Mouse (Mus musculus) CH12.LX (cell line): ENCODE data around the gene Gnb1l. TPM values are rescaled to one million over a fixed set of nuclear protein-coding genes. Genes with fewer than 3 reads are reported as not detected.

Experiments used
- DNase-seq: peaks from one replicate; pipeline ENCODE4 v3.0.0-alpha.2; 2013; ENCODE audit errors: extremely low read depth
- H3K27ac ChIP-seq: 2 replicates; pipeline ENCODE4 v1.5.1; 2012; ENCODE audit warnings: low read depth, mild to moderate bottlenecking, control low read depth, moderate library complexity; ENCODE audit not compliant: insufficient read depth
- H3K27me3 ChIP-seq: replicated peaks from 2 replicates; pipeline ENCODE3; 2012; ENCODE audit warnings: inconsistent platforms
- H3K36me3 ChIP-seq, 2 experiments: replicated peaks in 1 of 2; 2 replicates each; pipeline versions ENCODE3 to v1.6.1; 2012; ENCODE audit warnings: inconsistent platforms in 1 of 2, low read length in 1 of 2, mild to moderate bottlenecking in 1 of 2, mixed read lengths in 1 of 2, moderate library complexity in 1 of 2; ENCODE audit not compliant: control insufficient read depth in 1 of 2, insufficient read depth in 1 of 2
- H3K4me1 ChIP-seq, 2 experiments: 2 replicates each; pipeline ENCODE4 v1.6.1; 2012; ENCODE audit warnings: inconsistent platforms in 1 of 2, moderate library complexity in 1 of 2; ENCODE audit not compliant: insufficient read depth in 2 of 2, control insufficient read depth in 1 of 2
- H3K4me2 ChIP-seq: 2 replicates; pipeline ENCODE4 v1.6.1; 2012; ENCODE audit warnings: low read depth, mild to moderate bottlenecking, control low read depth; ENCODE audit not compliant: poor library complexity, insufficient read depth, severe bottlenecking
- H3K4me3 ChIP-seq, 3 experiments: fragments of 150-350 bp in 1 of 3; sonication (generic) in 1 of 3; replicated peaks in 1 of 3; 2 replicates each; pipeline versions ENCODE3 to v1.5.1; 2011 to 2012; ENCODE audit warnings: low read depth in 2 of 3, low read length in 2 of 3, mild to moderate bottlenecking in 2 of 3, moderate library complexity in 2 of 3, control low read depth in 1 of 3, improper control_type of control experiment in 1 of 3, inconsistent platforms in 1 of 3, mixed read lengths in 1 of 3; ENCODE audit not compliant: poor library complexity in 1 of 3
- H3K79me2 ChIP-seq: replicated peaks from 2 replicates; pipeline ENCODE4 v1.6.1; 2012; ENCODE audit warnings: mild to moderate bottlenecking, moderate library complexity; ENCODE audit not compliant: control insufficient read depth, poor library complexity, insufficient read depth, severe bottlenecking; ENCODE audit errors: extremely low read depth
- H3K9ac ChIP-seq: 2 replicates; pipeline ENCODE4 v1.6.1; 2012; ENCODE audit warnings: low read depth, mild to moderate bottlenecking, control low read depth, moderate library complexity; ENCODE audit not compliant: insufficient read depth
- H3K9me3 ChIP-seq: replicated peaks from 2 replicates; pipeline ENCODE3; 2012; ENCODE audit warnings: low read length, inconsistent platforms, mixed read lengths
- BHLHE40 ChIP-seq: IDR thresholded peaks from 2 replicates; pipeline ENCODE4 v1.6.1; 2011; ENCODE audit warnings: mild to moderate bottlenecking, low read depth, low read length, improper control_type of control experiment
- CTCF ChIP-seq, 2 experiments: IDR thresholded peaks in 1 of 2; conservative IDR thresholded peaks in 1 of 2; 2 replicates each; pipeline ENCODE4 v1.5.1; 2011 to 2012; ENCODE audit warnings: low read depth in 2 of 2, low read length in 2 of 2, improper control_type of control experiment in 1 of 2, inconsistent platforms in 1 of 2, mild to moderate bottlenecking in 1 of 2, moderate library complexity in 1 of 2
- ETS1 ChIP-seq: conservative IDR thresholded peaks from 2 replicates; pipeline ENCODE4 v1.6.1; 2012; ENCODE audit warnings: low read depth, mild to moderate bottlenecking, inconsistent platforms, low read length, improper control_type of control experiment, moderate library complexity
- HCFC1 ChIP-seq: IDR thresholded peaks from 2 replicates; pipeline ENCODE4 v1.6.1; 2012; ENCODE audit warnings: low read depth, mild to moderate bottlenecking, inconsistent platforms, low read length, improper control_type of control experiment
- IRF4 ChIP-seq: IDR thresholded peaks from 2 replicates; pipeline ENCODE4 v1.6.1; 2014; ENCODE audit warnings: low read depth, mild to moderate bottlenecking, inconsistent platforms, low read length, improper control_type of control experiment
- JUN ChIP-seq: IDR thresholded peaks from 2 replicates; pipeline ENCODE4 v1.6.1; 2011; ENCODE audit warnings: low read depth, mild to moderate bottlenecking, low read length, improper control_type of control experiment, moderate library complexity; ENCODE audit not compliant: insufficient read depth
- JUND ChIP-seq: conservative IDR thresholded peaks from 2 replicates; pipeline ENCODE4 v1.6.1; 2011; ENCODE audit warnings: low read depth, low read length, improper control_type of control experiment
- KAT2A ChIP-seq: IDR thresholded peaks from 2 replicates; pipeline ENCODE4 v1.6.1; 2012; ENCODE audit warnings: low read length, improper control_type of control experiment, inconsistent platforms; ENCODE audit not compliant: insufficient replicate concordance
- MAFK ChIP-seq: IDR thresholded peaks from 2 replicates; pipeline ENCODE4 v1.6.1; 2011; ENCODE audit warnings: low read length, improper control_type of control experiment; ENCODE audit not compliant: insufficient replicate concordance
- MAX ChIP-seq: IDR thresholded peaks from 2 replicates; pipeline ENCODE4 v1.6.1; 2011; ENCODE audit warnings: low read length, improper control_type of control experiment
- MXI1 ChIP-seq: IDR thresholded peaks from 2 replicates; pipeline ENCODE4 v1.6.1; 2011; ENCODE audit warnings: mild to moderate bottlenecking, low read depth, low read length, improper control_type of control experiment
- MYC ChIP-seq: IDR thresholded peaks from 2 replicates; pipeline ENCODE4 v1.6.1; 2011; ENCODE audit warnings: low read depth, mild to moderate bottlenecking, improper control_type of control experiment, low read length
- NELFE ChIP-seq: IDR thresholded peaks from 2 replicates; pipeline ENCODE4 v1.6.1; 2011; ENCODE audit warnings: low read depth, low read length, improper control_type of control experiment
- NRF1 ChIP-seq: IDR thresholded peaks from 2 replicates; pipeline ENCODE4 v1.6.1; 2014; ENCODE audit warnings: low read depth, mild to moderate bottlenecking, inconsistent platforms, low read length, improper control_type of control experiment, moderate library complexity
- POLR2A ChIP-seq: IDR thresholded peaks from 2 replicates; pipeline ENCODE4 v1.6.1; 2011; ENCODE audit warnings: low read depth, mild to moderate bottlenecking, improper control_type of control experiment, low read length
- POLR2AphosphoS2 ChIP-seq: IDR thresholded peaks from 2 replicates; pipeline ENCODE4 v1.6.1; 2011; ENCODE audit warnings: low read depth, low read length, improper control_type of control experiment
- RAD21 ChIP-seq: IDR thresholded peaks from 2 replicates; pipeline ENCODE4 v1.6.1; 2011; ENCODE audit warnings: low read depth, mild to moderate bottlenecking, low read length, improper control_type of control experiment, moderate library complexity
- RCOR1 ChIP-seq: conservative IDR thresholded peaks from 2 replicates; pipeline ENCODE4 v1.6.1; 2012; ENCODE audit warnings: low read depth, mild to moderate bottlenecking, inconsistent platforms, low read length, improper control_type of control experiment
- SIN3A ChIP-seq: IDR thresholded peaks from 2 replicates; pipeline ENCODE4 v1.6.1; 2012; ENCODE audit warnings: low read length, improper control_type of control experiment, inconsistent platforms
- SMC3 ChIP-seq: IDR thresholded peaks from 2 replicates; pipeline ENCODE4 v1.6.1; 2011; ENCODE audit warnings: low read depth, low read length, improper control_type of control experiment
- TCF12 ChIP-seq: IDR thresholded peaks from 2 replicates; pipeline ENCODE4 v1.6.1; 2014; ENCODE audit warnings: low read depth, mild to moderate bottlenecking, inconsistent platforms, low read length, improper control_type of control experiment
- UBTF ChIP-seq: IDR thresholded peaks from 2 replicates; pipeline ENCODE4 v1.6.1; 2012; ENCODE audit warnings: low read depth, mild to moderate bottlenecking, inconsistent platforms, low read length, improper control_type of control experiment, moderate library complexity
- ZMIZ1 ChIP-seq: IDR thresholded peaks from 2 replicates; pipeline ENCODE4 v1.6.1; 2012; ENCODE audit warnings: low read depth, mild to moderate bottlenecking, inconsistent platforms, low read length, improper control_type of control experiment
- ZNF384 ChIP-seq: IDR thresholded peaks from 2 replicates; pipeline ENCODE4 v1.6.1; 2012; ENCODE audit warnings: low read depth, low read length, improper control_type of control experiment, inconsistent platforms
- dilution Hi-C: fragments of 300-500 bp; cut with MboI; formaldehyde crosslinking; loops from 2 replicates; pipeline ENCODE4 v1.14.3; 2020; ENCODE audit warnings: low sequenced_read_pairs; ENCODE audit not compliant: extremely low pct_unique_long_range_greater_than_20kb, extremely low pct_ligation_motif_present
- in situ Hi-C: fragments of 300-500 bp; cut with MboI; formaldehyde crosslinking; loops from 3 replicates; pipeline ENCODE4 v1.14.3; 2019; ENCODE audit warnings: low sequenced_read_pairs, low pct_ligation_motif_present, low pct_unique_long_range_greater_than_20kb, mixed read lengths
- polyA plus RNA-seq: library from polyadenylated mRNA; unstranded; fragments of >175 nt; gene quantifications from 2 replicates; pipeline ENCODE4 v1.2.1, GENCODE M21; 2012; ENCODE audit warnings: low read depth; ENCODE audit not compliant: insufficient read length
- total RNA-seq, 2 experiments: library from RNA; depleted of rRNA; stranded (reverse); fragments of 300-350 nt in 1 of 2; fragments of >200 nt in 1 of 2; gene quantifications; 2 replicates each; pipeline ENCODE4 v1.2.3; 2012 to 2014

The Gnb1l gene
- total and polyA plus RNA-seq, 3 experiments: 15.9 to 25.5 (median 21.5) TPM

- dilution Hi-C loops (no loop called here), in situ Hi-C loops (loop anchor here (5.0 kb wide), 1 partner anchor 99 kb away; no protein-coding TSS in a partner anchor)
- H3K9ac ChIP-seq: no peak overlapping the region
- H3K9me3 ChIP-seq: no peaks in the 10 kb centered on the region
- no peak overlapping the region for H3K4me2 ChIP-seq
- no peaks in the 10 kb centered on the region for H3K36me3 ChIP-seq
- TF ChIP-seq RAD21: no peak
- no peak for TF ChIP-seq ETS1
- no peak for TF ChIP-seq RCOR1
- no peak for TF ChIP-seq MXI1
- TF ChIP-seq JUN: no peak
- TF ChIP-seq BHLHE40: no peak
- peaks cover 0 to 3% of the 10 kb centered on the region in 2 experiments; a peak in 2 of 4 replicates for H3K4me1 ChIP-seq
- H3K4me3 ChIP-seq: no peak overlapping the region
- DNase-seq: no peak
- no peak overlapping the region for H3K27ac ChIP-seq
- H3K79me2 ChIP-seq: no peaks in the 10 kb centered on the region
- H3K27me3 ChIP-seq: peaks cover 7% of the 10 kb centered on the region
Measured at GRCm38 (mm10) chr16:18601447-18601846, 102.9 kb downstream of the Gnb1l start.

GRCm38 (mm10) chr16:18604267-18604701 is 105.8 kb downstream of the Gnb1l start:
- DNase-seq: no peak
- peaks cover 14% of the 10 kb centered on the region for H3K27me3 ChIP-seq
- no peak overlapping the region for H3K9ac ChIP-seq
- no peaks in the 10 kb centered on the region for H3K79me2 ChIP-seq
- TF ChIP-seq POLR2AphosphoS2: no peak
- no peak for TF ChIP-seq IRF4
- TF ChIP-seq BHLHE40: no peak
- no peak for TF ChIP-seq RCOR1
- TF ChIP-seq SMC3: no peak
- no peak for TF ChIP-seq KAT2A
- TF ChIP-seq JUN: no peak
- no peak for TF ChIP-seq SIN3A
- TF ChIP-seq POLR2A: no peak
- no peak for TF ChIP-seq MXI1
- no peak for TF ChIP-seq MAFK
- TF ChIP-seq NELFE: no peak
- no peak overlapping the region for H3K4me3 ChIP-seq
- in situ Hi-C loops: loop anchor here (5.0 kb wide), 1 partner anchor 102 kb away; no protein-coding TSS in a partner anchor
- H3K9me3 ChIP-seq: no peaks in the 10 kb centered on the region
- H3K27ac ChIP-seq: no peak overlapping the region
- peaks cover 8 to 28% of the 10 kb centered on the region in 2 experiments for H3K4me1 ChIP-seq
- dilution Hi-C loops: no loop called here
- no peaks in the 10 kb centered on the region for H3K36me3 ChIP-seq
- no peak overlapping the region for H3K4me2 ChIP-seq

- H3K27me3 ChIP-seq: peaks cover 21% of the 10 kb centered on the region
- no peak overlapping the region for H3K9ac ChIP-seq
- H3K4me1 ChIP-seq: peaks cover 8 to 29% of the 10 kb centered on the region in 2 experiments
- H3K9me3 ChIP-seq: no peaks in the 10 kb centered on the region
- in situ Hi-C loops (no loop called here), dilution Hi-C loops (no loop called here)
- no peak overlapping the region for H3K27ac ChIP-seq
- no peaks in the 10 kb centered on the region for H3K36me3 ChIP-seq
- no peaks in the 10 kb centered on the region for H3K79me2 ChIP-seq
- H3K4me2 ChIP-seq: no peak overlapping the region
- no peak for DNase-seq
- no peak overlapping the region for H3K4me3 ChIP-seq
- no peak for TF ChIP-seq RCOR1
- TF ChIP-seq MAX: no peak
- TF ChIP-seq CTCF (conservative IDR thresholded peaks at IDR 0.05 in 1 of 2, IDR thresholded peaks at IDR 0.05 in 1 of 2; ENCODE audit: low read depth in 2 of 2, low read length in 2 of 2): no peak
- no peak for TF ChIP-seq NELFE
- no peak for TF ChIP-seq TCF12
- TF ChIP-seq UBTF: no peak
- no peak for TF ChIP-seq MYC
- no peak for TF ChIP-seq JUND
- no peak for TF ChIP-seq SMC3
- no peak for TF ChIP-seq MAFK
- TF ChIP-seq ZNF384: no peak
- no peak for TF ChIP-seq IRF4
- no peak for TF ChIP-seq HCFC1
- no peak for TF ChIP-seq NRF1
- TF ChIP-seq ZMIZ1: no peak
- TF ChIP-seq POLR2A: no peak
Measured at GRCm38 (mm10) chr16:18605705-18606104, 107.2 kb downstream of the Gnb1l start.
